Mouse (Mus musculus) stomach, embryonic 16.5 days (tissue): ENCODE data around the gene Ddit4. TPM values are rescaled to one million over a fixed set of nuclear protein-coding genes. Genes with fewer than 3 reads are reported as not detected.

Experiments
- ATAC-seq: fragments of 200-750 bp; cut with Nextera tagmentation; 2 replicates; pipeline ENCODE4 v1.8.0; 2017; ENCODE audit warnings: moderate number of reproducible peaks, moderate TSS enrichment; ENCODE audit not compliant: insufficient read depth, low FRiP score
- H3K27ac ChIP-seq: fragments of 300-500 bp; sonication (generic); 2 replicates; pipeline ENCODE4 v1.5.1; 2014; ENCODE audit warnings: low read length
- H3K27me3 ChIP-seq: fragments of 300-500 bp; sonication (generic); 2 replicates; pipeline ENCODE4 v1.6.1; 2014; ENCODE audit warnings: low read length, control low read depth, mixed read lengths; ENCODE audit not compliant: control insufficient read depth, insufficient read depth
- H3K36me3 ChIP-seq: fragments of 300-500 bp; sonication (generic); 2 replicates; pipeline ENCODE4 v1.6.1; 2014; ENCODE audit warnings: low read length; ENCODE audit not compliant: control insufficient read depth, insufficient read depth
- H3K4me1 ChIP-seq: fragments of 300-500 bp; sonication (generic); 2 replicates; pipeline ENCODE4 v1.6.1; 2014; ENCODE audit warnings: low read length, control low read depth, mixed read lengths; ENCODE audit not compliant: control insufficient read depth, insufficient read depth
- H3K4me2 ChIP-seq: fragments of 300-500 bp; sonication (generic); 2 replicates; pipeline ENCODE4 v1.6.1; 2014; ENCODE audit warnings: low read depth, low read length, mixed read lengths
- H3K4me3 ChIP-seq: fragments of 300-500 bp; sonication (generic); replicated peaks from 2 replicates; pipeline ENCODE4 v1.5.1; 2014; ENCODE audit warnings: mild to moderate bottlenecking, low read length
- H3K9ac ChIP-seq: fragments of 300-500 bp; sonication (generic); 2 replicates; pipeline ENCODE4 v1.6.1; 2014; ENCODE audit warnings: low read length
- H3K9me3 ChIP-seq: fragments of 300-500 bp; sonication (generic); replicated peaks from 2 replicates; pipeline ENCODE4 v1.6.1; 2016; ENCODE audit warnings: low read length, control low read depth; ENCODE audit not compliant: control insufficient read depth
- WGBS: fragments of 180-500 bp; shearing (Covaris S2); extraction: QIAGEN DNeasy Blood & Tissue Kit; methylation state at CpG from one replicate; pipeline ENCODE4 v1.1.7; 2014; 5-methylcytosine and 5-hydroxymethylcytosine counted together
- polyA plus RNA-seq: library from polyadenylated mRNA; unstranded; fragments of >200 nt; fragmentation: Nextera tagmentation; extraction: Ambion mirVana; gene quantifications from 2 replicates; pipeline ENCODE4 v1.2.1, GENCODE M21; 2015

The Ddit4 gene
- polyA plus RNA-seq, 1 experiment from 2014 or later: 34.8 TPM

DNA sequence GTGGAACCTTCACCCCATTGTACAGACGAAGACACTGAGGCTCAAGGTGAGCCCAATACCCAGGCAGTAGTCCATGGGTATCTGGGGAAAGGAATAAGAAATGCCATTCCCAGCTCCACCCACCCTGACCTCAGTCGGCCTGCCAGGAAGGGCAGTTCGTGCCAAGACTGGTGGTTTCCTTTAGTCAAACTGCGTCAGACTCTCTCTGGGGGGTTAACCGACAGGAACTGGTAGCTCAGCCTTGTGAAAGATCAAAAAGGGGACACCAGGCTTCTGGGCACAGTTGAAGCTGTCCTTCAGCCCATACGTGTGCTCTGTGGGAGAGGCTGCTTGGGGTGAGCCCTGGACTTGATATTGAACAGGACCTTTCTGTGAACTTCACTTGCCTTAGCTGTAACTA lies 19.1 kb downstream of the Ddit4 start:
- H3K9me3 ChIP-seq: no peaks in the 10 kb centered on the region
- no peaks in the 10 kb centered on the region for H3K4me1 ChIP-seq
- no peak overlapping the region for H3K9ac ChIP-seq
- H3K27ac ChIP-seq: no peak overlapping the region
- H3K27me3 ChIP-seq: no peaks in the 10 kb centered on the region
- no peak overlapping the region for H3K4me3 ChIP-seq
- no peak overlapping the region for H3K4me2 ChIP-seq
- WGBS: 69% methylated on average over 6 of the region's 6 CpGs
- ATAC-seq: no peak
- no peaks in the 10 kb centered on the region for H3K36me3 ChIP-seq

DNA sequence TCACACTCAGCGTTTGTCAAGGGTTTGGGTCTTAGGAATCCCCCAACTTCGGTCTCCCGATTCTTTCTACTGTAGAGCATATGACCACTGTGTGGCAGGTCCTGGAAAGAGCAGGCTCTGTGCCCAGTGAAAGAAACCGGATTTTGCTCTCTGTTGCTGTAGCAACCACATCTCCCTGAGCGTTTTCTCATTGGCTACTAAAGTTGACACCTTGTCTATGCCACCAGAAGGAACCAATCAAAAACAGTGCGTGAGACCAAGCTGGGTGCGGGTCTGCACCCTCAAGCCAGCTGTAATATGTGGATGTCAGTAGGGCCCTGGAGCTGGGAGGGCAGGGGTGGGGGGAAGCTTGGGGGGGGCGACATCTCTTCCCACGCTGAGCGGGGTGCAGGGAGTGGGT lies 20.6 kb downstream of the Ddit4 start:
- Histone ChIP-seq H3K9ac (no peak overlapping the region), H3K4me2 (no peak overlapping the region), H3K27me3 (no peaks in the 10 kb centered on the region), H3K36me3 (no peaks in the 10 kb centered on the region), H3K4me3 (no peak overlapping the region), H3K4me1 (no peaks in the 10 kb centered on the region), H3K9me3 (no peaks in the 10 kb centered on the region), H3K27ac (no peak overlapping the region)
- ATAC-seq: peak; percentile 46; the same call in 1 of the 2 replicates
- 26% methylated on average over 10 of the region's 10 CpGs for WGBS

DNA sequence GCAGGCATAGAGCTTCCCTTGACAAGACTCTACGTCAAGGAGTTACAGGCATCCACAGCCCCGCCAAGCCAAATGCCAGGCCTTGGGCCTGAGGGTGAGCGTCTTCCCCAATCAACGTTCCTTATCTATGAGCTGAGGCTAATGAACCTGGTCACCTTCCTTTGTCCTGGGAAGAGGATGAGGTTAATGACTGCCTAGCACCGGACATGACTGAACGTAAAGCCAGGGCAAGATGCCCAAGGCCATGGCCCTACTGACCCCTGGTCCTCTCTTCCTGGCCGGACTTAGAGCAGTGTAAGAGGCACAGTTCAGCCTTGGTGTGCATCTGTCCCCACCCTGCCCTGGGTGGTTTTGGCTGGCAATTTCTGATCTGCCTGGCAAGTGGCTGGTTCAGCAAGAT lies 22.4 kb downstream of the Ddit4 start:
- 83% methylated on average over 7 of the region's 7 CpGs for WGBS
- no peak overlapping the region for H3K27ac ChIP-seq
- no peak overlapping the region for H3K4me2 ChIP-seq
- H3K4me3 ChIP-seq: no peak overlapping the region
- H3K27me3 ChIP-seq: no peaks in the 10 kb centered on the region
- H3K4me1 ChIP-seq: peaks cover 4% of the 10 kb centered on the region
- no peak overlapping the region for H3K9ac ChIP-seq
- no peak for ATAC-seq
- H3K36me3 ChIP-seq: no peaks in the 10 kb centered on the region
- H3K9me3 ChIP-seq: no peaks in the 10 kb centered on the region

DNA sequence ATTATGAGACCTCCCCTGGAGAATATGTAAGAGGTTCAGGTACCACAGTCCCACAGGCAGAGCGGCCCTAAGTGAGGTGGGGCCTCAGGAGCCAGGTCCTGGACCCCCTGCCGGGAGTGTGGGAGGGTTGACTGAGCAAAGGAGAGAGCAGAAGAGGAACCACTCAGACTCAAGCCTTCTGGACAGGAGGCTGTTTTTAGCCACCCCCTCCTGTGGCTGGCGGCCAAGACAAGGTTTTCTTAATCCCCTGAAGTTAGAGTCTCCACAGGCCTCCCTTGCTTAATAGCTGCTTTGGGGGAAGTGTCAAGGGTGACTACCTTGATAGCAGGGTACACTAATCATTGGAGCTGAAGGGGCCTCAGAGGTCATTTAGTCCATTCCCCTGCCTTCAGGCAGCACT lies 27.3 kb downstream of the Ddit4 start:
- WGBS: 32% methylated on average over 3 of the region's 3 CpGs
- peak overlapping the region; percentile 36; the same call in 1 of the 2 replicates for H3K9ac ChIP-seq
- 0 out of 2 replicates have a peak overlapping the region, but pooled peaks have one; percentile 9 for H3K27ac ChIP-seq
- ATAC-seq: no peak; the same call in 1 of the 2 replicates
- no peak overlapping the region for H3K4me3 ChIP-seq
- H3K4me2 ChIP-seq: no peak overlapping the region
- no peaks in the 10 kb centered on the region for H3K27me3 ChIP-seq
- H3K4me1 ChIP-seq: peaks cover 30% of the 10 kb centered on the region
- no peaks in the 10 kb centered on the region for H3K9me3 ChIP-seq
- H3K36me3 ChIP-seq: no peaks in the 10 kb centered on the region

DNA sequence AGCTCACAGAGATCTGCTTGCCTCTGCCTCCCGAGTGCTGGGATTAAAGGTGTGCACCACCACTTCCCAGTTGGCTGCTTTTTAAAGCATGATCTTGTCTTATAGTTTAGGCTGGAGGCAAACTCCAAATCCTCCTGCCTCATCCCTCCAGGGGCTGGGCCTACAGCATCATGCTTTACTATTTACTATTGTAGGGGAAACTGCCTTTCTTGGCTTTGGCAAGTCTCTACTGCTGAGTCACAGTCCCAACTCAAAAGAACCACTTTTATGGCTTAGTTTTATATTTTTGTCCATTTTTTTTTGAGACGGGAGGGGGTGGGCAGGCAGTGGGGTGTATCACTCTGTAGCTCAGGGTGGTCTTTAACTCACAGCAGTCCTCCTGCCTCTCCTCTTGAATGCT lies 28.1 kb downstream of the Ddit4 start:
- Histone ChIP-seq H3K27ac (no peak overlapping the region), H3K4me1 (peaks cover 33% of the 10 kb centered on the region), H3K4me3 (no peak overlapping the region), H3K4me2 (no peak overlapping the region), H3K27me3 (no peaks in the 10 kb centered on the region), H3K9me3 (no peaks in the 10 kb centered on the region), H3K36me3 (no peaks in the 10 kb centered on the region), H3K9ac (no peak overlapping the region)
- ATAC-seq: no peak
- WGBS: 84% methylated on average over 2 of the region's 2 CpGs

DNA sequence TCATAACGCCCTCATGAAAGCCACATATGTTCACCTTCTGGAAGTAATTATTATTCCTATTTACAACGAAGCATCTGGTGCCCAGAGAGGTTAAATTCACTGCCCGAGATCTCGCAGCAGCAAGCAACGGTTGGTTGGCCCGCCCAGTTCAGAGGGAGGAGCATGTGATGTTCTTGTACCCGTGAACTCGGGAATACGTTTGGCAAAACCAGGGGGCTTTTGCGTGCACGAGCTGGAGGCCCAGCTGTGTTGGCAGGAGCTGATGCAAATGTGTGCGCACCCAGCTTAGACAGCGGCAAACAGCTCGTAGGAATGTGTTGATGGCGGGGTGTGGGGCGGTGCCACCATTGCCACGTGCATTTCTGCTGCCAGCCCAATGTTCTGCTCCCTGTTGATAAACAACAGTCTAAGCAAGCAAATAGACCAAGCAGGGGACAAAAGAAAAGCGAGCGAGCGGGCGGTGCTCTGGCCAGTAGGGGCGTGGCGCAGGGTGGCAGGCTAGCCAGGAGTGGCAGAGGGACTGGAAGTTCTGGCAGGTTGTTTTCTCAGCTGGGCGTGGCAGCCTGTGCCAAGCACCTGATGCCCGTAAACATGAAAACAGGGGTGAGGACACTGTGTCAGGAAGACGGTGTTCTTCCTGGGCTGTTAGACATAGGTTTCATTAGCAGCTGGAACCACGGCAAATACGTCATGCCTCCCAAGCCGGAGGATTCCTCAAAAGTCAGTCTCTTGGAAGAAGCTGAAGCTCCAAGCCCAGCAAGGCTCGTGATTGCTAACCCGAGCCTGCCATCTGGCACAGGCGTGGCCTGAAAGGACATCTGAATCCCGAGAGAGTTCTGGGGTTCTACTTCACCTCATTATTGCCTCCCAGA lies 30.6 kb downstream of the Ddit4 start:
- ATAC-seq: peak; percentile 66; the same call in 1 of the 2 replicates
- Histone ChIP-seq H3K4me1 (peaks cover 38% of the 10 kb centered on the region), H3K9me3 (no peaks in the 10 kb centered on the region), H3K4me2 (peak overlapping the region; percentile 85), H3K36me3 (no peaks in the 10 kb centered on the region), H3K27ac (peak overlapping the region; percentile 82), H3K9ac (peak overlapping the region; percentile 68), H3K4me3 (peak overlapping the region; percentile 48), H3K27me3 (no peaks in the 10 kb centered on the region)
- 3% methylated on average over 33 of the region's 33 CpGs for WGBS

DNA sequence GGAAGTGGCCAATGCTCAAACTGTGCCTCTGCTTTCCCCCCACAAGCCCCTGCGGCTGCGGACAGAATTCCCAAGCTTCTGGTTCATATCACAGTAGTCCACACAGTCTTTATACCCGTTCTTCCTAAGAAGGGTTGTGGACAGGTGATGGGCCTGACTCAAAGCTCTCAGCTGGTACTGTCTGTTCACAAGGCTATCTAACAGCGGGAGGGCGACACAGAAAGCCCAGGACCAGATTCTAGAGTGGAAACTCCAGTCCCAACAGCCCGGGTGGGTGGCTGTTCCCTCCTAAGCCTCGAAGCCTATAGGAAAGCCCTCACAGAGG lies 31.2 kb downstream of the Ddit4 start:
- WGBS: 27% methylated on average over 7 of the region's 7 CpGs
- ATAC-seq: no peak
- Histone ChIP-seq H3K4me1 (peaks cover 42% of the 10 kb centered on the region), H3K27me3 (no peaks in the 10 kb centered on the region), H3K9ac (peak overlapping the region; percentile 68), H3K4me3 (peak overlapping the region; percentile 48), H3K36me3 (no peaks in the 10 kb centered on the region), H3K9me3 (no peaks in the 10 kb centered on the region), H3K27ac (peak overlapping the region; percentile 82), H3K4me2 (peak overlapping the region; percentile 85)

DNA sequence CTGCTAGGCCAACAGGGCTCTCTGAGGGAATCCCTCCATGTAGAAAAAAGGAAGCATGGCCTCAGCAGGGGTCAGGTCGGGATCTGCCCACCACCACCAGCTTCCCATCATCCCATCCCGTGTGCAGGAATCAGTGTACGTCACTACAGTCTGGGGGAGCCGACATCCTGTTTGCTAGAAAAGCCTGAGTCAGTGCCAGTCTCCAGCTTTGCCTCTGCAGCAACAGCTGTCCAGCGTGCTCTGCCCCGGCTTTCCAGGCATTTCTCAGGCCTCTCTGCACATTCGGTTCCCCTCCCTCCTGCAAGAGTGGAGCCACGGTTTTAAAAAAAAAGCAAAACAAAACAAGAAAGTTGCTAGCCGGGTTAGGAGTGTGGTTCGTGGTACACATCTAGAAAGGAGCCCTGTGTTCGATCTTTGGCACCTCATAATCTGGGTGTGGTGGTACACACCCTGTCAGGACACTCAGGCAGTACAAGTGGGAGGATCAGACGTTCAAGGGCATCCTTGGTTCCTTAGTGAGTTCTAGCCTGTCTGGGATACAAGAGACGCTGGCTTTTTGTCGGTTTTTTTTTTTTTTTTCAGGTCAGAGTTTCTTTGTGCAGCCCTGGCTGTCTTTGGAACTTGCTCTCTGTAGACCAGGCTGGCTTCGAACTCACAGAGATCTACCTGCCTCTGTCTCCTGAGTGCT lies 32.0 kb downstream of the Ddit4 start:
- Histone ChIP-seq H3K27me3 (no peaks in the 10 kb centered on the region), H3K27ac (peak overlapping the region; percentile 82), H3K4me2 (no peak overlapping the region), H3K36me3 (no peaks in the 10 kb centered on the region), H3K4me3 (no peak overlapping the region), H3K9ac (peak overlapping the region; percentile 32; the same call in 1 of the 2 replicates), H3K9me3 (no peaks in the 10 kb centered on the region), H3K4me1 (peaks cover 47% of the 10 kb centered on the region)
- ATAC-seq: no peak
- 36% methylated on average over 15 of the region's 15 CpGs for WGBS

DNA sequence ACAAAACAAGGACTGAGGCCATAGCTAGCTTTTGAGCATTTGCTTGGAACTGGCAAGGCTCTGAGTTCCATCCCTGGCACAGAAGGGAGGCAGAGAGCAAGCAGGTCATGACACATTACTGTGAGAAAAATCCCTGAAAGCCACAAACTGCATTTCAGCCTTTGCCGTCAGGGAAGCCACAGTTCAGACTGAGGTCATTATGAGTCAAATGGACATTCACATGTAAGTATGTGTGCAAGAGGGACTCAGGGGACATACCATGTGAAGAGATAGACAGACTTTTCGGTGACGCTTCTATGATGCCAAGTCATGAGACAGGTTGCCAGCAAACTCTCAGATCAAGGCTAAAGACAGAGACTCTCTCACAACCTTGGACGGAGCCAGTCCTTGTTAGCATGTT lies 33.5 kb downstream of the Ddit4 start:
- H3K4me2 ChIP-seq: no peak overlapping the region
- H3K27me3 ChIP-seq: no peaks in the 10 kb centered on the region
- no peak overlapping the region for H3K4me3 ChIP-seq
- 92% methylated on average over 4 of the region's 4 CpGs for WGBS
- H3K9ac ChIP-seq: no peak overlapping the region
- no peak overlapping the region for H3K27ac ChIP-seq
- no peaks in the 10 kb centered on the region for H3K36me3 ChIP-seq
- no peaks in the 10 kb centered on the region for H3K9me3 ChIP-seq
- no peak for ATAC-seq
- peaks cover 41% of the 10 kb centered on the region for H3K4me1 ChIP-seq
